Mouse (Mus musculus) layer of hippocampus, postnatal 25 days (tissue): ENCODE data around the gene P2ry1. TPM values are rescaled to one million over a fixed set of nuclear protein-coding genes. Genes with fewer than 3 reads are reported as not detected.

ENCODE experiments used
- DNase-seq, 2 experiments: peaks; one replicate each; pipeline ENCODE4 v3.0.0; 2022; ENCODE audit warnings: mixed read lengths in 2 of 2, low spot score in 1 of 2; ENCODE audit errors: extremely low spot score in 1 of 2
- total RNA-seq, 2 experiments: library from RNA; stranded (reverse); gene quantifications; 2 replicates each; pipeline ENCODE4 v1.2.3; 2021

Gene P2ry1
- total RNA-seq = 1 to 10 TPM; 2.6 to 3.9 TPM

GRCm38 (mm10) chr3:61002587-61003501 is at the start of gene P2ry1:
Gene P2ry1, plus strand, starts transcription at chr3:61002795.
- DNase-seq = peak; percentile 42 to 52

- no peak for DNase-seq
Observed at GRCm38 (mm10) chr3:60953199-60953736, 49.3 kb upstream of the P2ry1 start.

- DNase-seq = no peak
Observed at GRCm38 (mm10) chr3:60954073-60954472, 48.5 kb upstream of the P2ry1 start.

- no peak for DNase-seq
Observed at GRCm38 (mm10) chr3:60958769-60959168, 43.8 kb upstream of the P2ry1 start.

GRCm38 (mm10) chr3:60965137-60965536 is 37.5 kb upstream of the P2ry1 start:
- no peak for DNase-seq

GRCm38 (mm10) chr3:60974944-60975343 is 27.7 kb upstream of the P2ry1 start:
- DNase-seq = no peak

- no peak for DNase-seq
Observed at GRCm38 (mm10) chr3:60982109-60982508, 20.5 kb upstream of the P2ry1 start.

- no peak for DNase-seq
Observed at GRCm38 (mm10) chr3:60998064-60998463, 4.5 kb upstream of the P2ry1 start.

- no peak for DNase-seq
Observed at GRCm38 (mm10) chr3:60999715-61000114, 2.9 kb upstream of the P2ry1 start.

GRCm38 (mm10) chr3:61000747-61001146 is 1.8 kb upstream of the P2ry1 start:
- DNase-seq = no peak

GRCm38 (mm10) chr3:61001852-61002586 is 576 bp upstream of the P2ry1 start:
- no peak for DNase-seq

GRCm38 (mm10) chr3:61004611-61005010 is 2.0 kb downstream of the P2ry1 start:
- DNase-seq = no peak

GRCm38 (mm10) chr3:61011660-61012059 is 9.1 kb downstream of the P2ry1 start:
- DNase-seq = no peak

- DNase-seq = no peak
Observed at GRCm38 (mm10) chr3:61012550-61012949, 10.0 kb downstream of the P2ry1 start.

- no peak for DNase-seq
Observed at GRCm38 (mm10) chr3:61016733-61017132, 14.1 kb downstream of the P2ry1 start.

GRCm38 (mm10) chr3:61032100-61032499 is 29.5 kb downstream of the P2ry1 start:
- DNase-seq = no peak

GRCm38 (mm10) chr3:61035633-61036032 is 33.0 kb downstream of the P2ry1 start:
- no peak for DNase-seq

- DNase-seq = no peak
Observed at GRCm38 (mm10) chr3:61039916-61040315, 37.3 kb downstream of the P2ry1 start.

GRCm38 (mm10) chr3:61049976-61050672 is 47.5 kb downstream of the P2ry1 start:
- DNase-seq = no peak
